Mouse (Mus musculus) forebrain, embryonic 15.5 days (tissue): ENCODE results near the gene Tvp23b. TPM values are rescaled to one million over a fixed set of nuclear protein-coding genes. Genes with fewer than 3 reads are reported as not detected.

Experiments used
- ATAC-seq: fragments of 200-750 bp; cut with Nextera tagmentation; replicated peaks from 2 replicates; pipeline ENCODE4 v1.8.0; 2017; ENCODE audit warnings: mild to moderate bottlenecking, moderate TSS enrichment, moderate library complexity
- H3K27ac ChIP-seq: fragments of 300-500 bp; sonication (generic); replicated peaks from 2 replicates; pipeline ENCODE4 v1.5.1; 2015; ENCODE audit warnings: mild to moderate bottlenecking, inconsistent platforms
- H3K27me3 ChIP-seq: fragments of 300-500 bp; sonication (generic); 2 replicates; pipeline ENCODE4 v1.6.1; 2015; ENCODE audit warnings: inconsistent platforms
- H3K36me3 ChIP-seq: fragments of 300-500 bp; sonication (generic); 2 replicates; pipeline ENCODE4 v1.6.1; 2015; ENCODE audit warnings: mild to moderate bottlenecking, inconsistent platforms
- H3K4me1 ChIP-seq: fragments of 300-500 bp; sonication (generic); 2 replicates; pipeline ENCODE4 v1.6.1; 2015; ENCODE audit warnings: inconsistent platforms
- H3K4me2 ChIP-seq: fragments of 300-500 bp; sonication (generic); replicated peaks from 2 replicates; pipeline ENCODE4 v1.6.1; 2015; ENCODE audit warnings: mild to moderate bottlenecking, inconsistent platforms
- H3K4me3 ChIP-seq: fragments of 300-500 bp; sonication (generic); 2 replicates; pipeline ENCODE4 v1.5.1; 2015; ENCODE audit warnings: mild to moderate bottlenecking, inconsistent platforms
- H3K9ac ChIP-seq: fragments of 300-500 bp; sonication (generic); replicated peaks from 2 replicates; pipeline ENCODE4 v1.6.1; 2015; ENCODE audit warnings: mild to moderate bottlenecking, inconsistent platforms
- H3K9me3 ChIP-seq: fragments of 300-500 bp; sonication (generic); 2 replicates; pipeline ENCODE4 v1.6.1; 2016; ENCODE audit warnings: inconsistent platforms
- WGBS: fragments of 180-500 bp; shearing (Covaris S2); methylation state at CpG from one replicate; pipeline ENCODE4 v1.1.7; 2015; ENCODE audit warnings: mixed read lengths; 5-methylcytosine and 5-hydroxymethylcytosine counted together
- polyA plus RNA-seq: library from polyadenylated mRNA; unstranded; fragments of >200 nt; fragmentation: Nextera tagmentation; extraction: Ambion mirVana; gene quantifications from 2 replicates; pipeline ENCODE4 v1.2.1, GENCODE M21; 2015

The Tvp23b gene
- polyA plus RNA-seq, result 51.3 and 59.1 TPM in 2 replicates

- Histone ChIP-seq H3K4me2 (peak within 1 kb of the TSS; percentile 70), H3K9me3 (no peaks in the 10 kb centered on the region), H3K4me1 (peaks cover 11% of the 10 kb centered on the region; the same call in 1 of the 2 replicates), H3K27me3 (no peaks in the 10 kb centered on the region), H3K4me3 (peak within 1 kb of the TSS; percentile 79), H3K36me3 (peaks cover 3% of the 10 kb centered on the region; the same call in 1 of the 2 replicates), H3K9ac (peak within 1 kb of the TSS; percentile 80), H3K27ac (peak within 1 kb of the TSS; percentile 84)
- ATAC-seq, result peak; percentile 97
- 2% methylated on average over 55 of the region's 55 CpGs for WGBS
Observed at GRCm38 (mm10) chr11:62879220-62880048, at the start of gene Tvp23b. TSS of gene Tvp23b (plus strand) at chr11:62879455.

- no peak for ATAC-seq
- no peak overlapping the region for H3K9ac ChIP-seq
- H3K4me1 ChIP-seq, result no peaks in the 10 kb centered on the region
- no peaks in the 10 kb centered on the region for H3K9me3 ChIP-seq
- no peak overlapping the region for H3K4me2 ChIP-seq
- H3K4me3 ChIP-seq, result no peak overlapping the region
- 89% methylated on average over 2 of the region's 2 CpGs for WGBS
- no peaks in the 10 kb centered on the region for H3K36me3 ChIP-seq
- H3K27ac ChIP-seq, result no peak overlapping the region
- no peaks in the 10 kb centered on the region for H3K27me3 ChIP-seq
Observed at GRCm38 (mm10) chr11:62830387-62830786, 48.9 kb upstream of the Tvp23b start.

GRCm38 (mm10) chr11:62831906-62832305 lies 47.3 kb upstream of the Tvp23b start:
- Histone ChIP-seq H3K4me1 (no peaks in the 10 kb centered on the region), H3K4me3 (no peak overlapping the region), H3K36me3 (no peaks in the 10 kb centered on the region), H3K9me3 (no peaks in the 10 kb centered on the region), H3K9ac (no peak overlapping the region), H3K27me3 (no peaks in the 10 kb centered on the region), H3K4me2 (no peak overlapping the region), H3K27ac (no peak overlapping the region)
- no peak for ATAC-seq

- no peaks in the 10 kb centered on the region for H3K4me1 ChIP-seq
- H3K9me3 ChIP-seq, result no peaks in the 10 kb centered on the region
- WGBS, result 88% methylated on average over 5 of the region's 5 CpGs
- H3K36me3 ChIP-seq, result no peaks in the 10 kb centered on the region
- H3K4me2 ChIP-seq, result no peak overlapping the region
- no peak for ATAC-seq
- no peaks in the 10 kb centered on the region for H3K27me3 ChIP-seq
- H3K9ac ChIP-seq, result no peak overlapping the region
- no peak overlapping the region for H3K4me3 ChIP-seq
- H3K27ac ChIP-seq, result no peak overlapping the region
Observed at GRCm38 (mm10) chr11:62844562-62844961, 34.7 kb upstream of the Tvp23b start.

GRCm38 (mm10) chr11:62845730-62846129 lies 33.5 kb upstream of the Tvp23b start:
- H3K36me3 ChIP-seq, result no peaks in the 10 kb centered on the region
- H3K9me3 ChIP-seq, result no peaks in the 10 kb centered on the region
- H3K27ac ChIP-seq, result no peak overlapping the region
- no peak for ATAC-seq
- H3K4me1 ChIP-seq, result no peaks in the 10 kb centered on the region
- H3K4me2 ChIP-seq, result no peak overlapping the region
- H3K4me3 ChIP-seq, result no peak overlapping the region
- WGBS, result 86% methylated on average over 3 of the region's 3 CpGs
- no peaks in the 10 kb centered on the region for H3K27me3 ChIP-seq
- no peak overlapping the region for H3K9ac ChIP-seq

GRCm38 (mm10) chr11:62846961-62847654 lies 32.1 kb upstream of the Tvp23b start, which contains the start of gene Fbxw10:
TSS of gene Fbxw10 (plus strand) at chr11:62847069.
- no peak for ATAC-seq
- H3K36me3 ChIP-seq, result no peaks in the 10 kb centered on the region
- H3K9ac ChIP-seq, result no peak within 1 kb of the TSS
- H3K4me2 ChIP-seq, result peak within 1 kb of the TSS; percentile 22; the same call in 1 of the 2 replicates
- H3K27ac ChIP-seq, result no peak within 1 kb of the TSS
- H3K4me3 ChIP-seq, result no peak within 1 kb of the TSS
- no peaks in the 10 kb centered on the region for H3K9me3 ChIP-seq
- no peaks in the 10 kb centered on the region for H3K4me1 ChIP-seq
- 30% methylated on average over 12 of the region's 12 CpGs for WGBS
- no peaks in the 10 kb centered on the region for H3K27me3 ChIP-seq

- Histone ChIP-seq H3K9ac (no peak overlapping the region), H3K36me3 (no peaks in the 10 kb centered on the region), H3K4me3 (no peak overlapping the region), H3K27ac (no peak overlapping the region), H3K27me3 (no peaks in the 10 kb centered on the region), H3K4me2 (no peak overlapping the region), H3K9me3 (no peaks in the 10 kb centered on the region), H3K4me1 (no peaks in the 10 kb centered on the region)
- 64% methylated on average over 4 of the region's 4 CpGs for WGBS
- ATAC-seq, result no peak
Observed at GRCm38 (mm10) chr11:62847655-62848191, 31.5 kb upstream of the Tvp23b start.

- Histone ChIP-seq H3K4me2 (no peak overlapping the region), H3K27me3 (no peaks in the 10 kb centered on the region), H3K36me3 (no peaks in the 10 kb centered on the region), H3K27ac (no peak overlapping the region), H3K4me1 (no peaks in the 10 kb centered on the region), H3K9me3 (no peaks in the 10 kb centered on the region), H3K4me3 (no peak overlapping the region), H3K9ac (no peak overlapping the region)
- 36% methylated on average over 2 of the region's 2 CpGs for WGBS
- no peak for ATAC-seq
Observed at GRCm38 (mm10) chr11:62848301-62848700, 31.0 kb upstream of the Tvp23b start.

- H3K4me1 ChIP-seq, result no peaks in the 10 kb centered on the region
- H3K4me3 ChIP-seq, result no peak overlapping the region
- no peak overlapping the region for H3K9ac ChIP-seq
- H3K36me3 ChIP-seq, result no peaks in the 10 kb centered on the region
- no peak overlapping the region for H3K27ac ChIP-seq
- ATAC-seq, result no peak
- WGBS, result 71% methylated on average over 1 of the region's 1 CpGs
- no peaks in the 10 kb centered on the region for H3K27me3 ChIP-seq
- H3K9me3 ChIP-seq, result no peaks in the 10 kb centered on the region
- H3K4me2 ChIP-seq, result no peak overlapping the region
Observed at GRCm38 (mm10) chr11:62851199-62851598, 28.1 kb upstream of the Tvp23b start.

- no peak overlapping the region for H3K4me3 ChIP-seq
- WGBS, result 88% methylated on average over 6 of the region's 6 CpGs
- no peak for ATAC-seq
Observed at GRCm38 (mm10) chr11:62853334-62853733, 25.9 kb upstream of the Tvp23b start.

GRCm38 (mm10) chr11:62865562-62865961 lies 13.7 kb upstream of the Tvp23b start:
- Histone ChIP-seq H3K27me3 (no peaks in the 10 kb centered on the region), H3K36me3 (no peaks in the 10 kb centered on the region), H3K4me2 (no peak overlapping the region), H3K27ac (no peak overlapping the region), H3K9ac (no peak overlapping the region), H3K4me3 (no peak overlapping the region), H3K4me1 (no peaks in the 10 kb centered on the region), H3K9me3 (no peaks in the 10 kb centered on the region)
- ATAC-seq, result no peak
- WGBS, result 82% methylated on average over 4 of the region's 4 CpGs

More at GRCm38 (mm10) chr11:62853334-62853733, 25.9 kb upstream of the Tvp23b start:
- no peak overlapping the region for H3K9ac ChIP-seq
- H3K9me3 ChIP-seq, result no peaks in the 10 kb centered on the region
- no peaks in the 10 kb centered on the region for H3K36me3 ChIP-seq
- no peak overlapping the region for H3K27ac ChIP-seq
- H3K4me2 ChIP-seq, result no peak overlapping the region
- no peaks in the 10 kb centered on the region for H3K27me3 ChIP-seq
- H3K4me1 ChIP-seq, result no peaks in the 10 kb centered on the region

GRCm38 (mm10) chr11:62866685-62867084 lies 12.6 kb upstream of the Tvp23b start:
- no peaks in the 10 kb centered on the region for H3K36me3 ChIP-seq
- no peak overlapping the region for H3K9ac ChIP-seq
- no peak for ATAC-seq
- 88% methylated on average over 7 of the region's 7 CpGs for WGBS
- H3K27ac ChIP-seq, result no peak overlapping the region
- no peaks in the 10 kb centered on the region for H3K4me1 ChIP-seq
- no peak overlapping the region for H3K4me3 ChIP-seq
- H3K27me3 ChIP-seq, result no peaks in the 10 kb centered on the region
- no peak overlapping the region for H3K4me2 ChIP-seq
- no peaks in the 10 kb centered on the region for H3K9me3 ChIP-seq
